Mouse (Mus musculus) kidney, postnatal 0 days (tissue): Measurements from ENCODE around the gene Soat1. TPM values are rescaled to one million over a fixed set of nuclear protein-coding genes. Genes with fewer than 3 reads are reported as not detected.

Source experiments
- ATAC-seq: fragments of 200-750 bp; cut with Nextera tagmentation; replicated peaks from 2 replicates; pipeline ENCODE4 v1.8.0; 2017; ENCODE audit warnings: low read depth, moderate number of reproducible peaks, moderate TSS enrichment, moderate library complexity; ENCODE audit not compliant: low FRiP score
- DNase-seq: peaks from one replicate; pipeline ENCODE4 v3.0.0-alpha.2; 2016; ENCODE audit warnings: low spot score
- H3K27ac ChIP-seq: fragments of 300-500 bp; sonication (generic); 2 replicates; pipeline ENCODE4 v1.5.1; 2014; ENCODE audit warnings: mild to moderate bottlenecking
- H3K27me3 ChIP-seq: fragments of 300-500 bp; sonication (generic); 2 replicates; pipeline ENCODE4 v1.6.1; 2014; ENCODE audit warnings: low read length, mixed read lengths; ENCODE audit not compliant: insufficient read depth
- H3K36me3 ChIP-seq: fragments of 300-500 bp; sonication (generic); 2 replicates; pipeline ENCODE4 v1.6.1; 2014; ENCODE audit warnings: low read length, mixed read lengths; ENCODE audit not compliant: insufficient read depth
- H3K4me1 ChIP-seq: fragments of 300-500 bp; sonication (generic); replicated peaks from 2 replicates; pipeline ENCODE4 v1.6.1; 2014; ENCODE audit warnings: antibody characterized with exemption, low read length, mixed read lengths; ENCODE audit not compliant: insufficient read depth
- H3K4me2 ChIP-seq: fragments of 300-500 bp; sonication (generic); 2 replicates; pipeline ENCODE4 v1.6.1; 2014; ENCODE audit warnings: mild to moderate bottlenecking, low read length, moderate library complexity, mixed read lengths
- H3K4me3 ChIP-seq: fragments of 300-500 bp; sonication (generic); replicated peaks from 2 replicates; pipeline ENCODE4 v1.5.1; 2014; ENCODE audit warnings: low read depth, low read length
- H3K9ac ChIP-seq: fragments of 300-500 bp; sonication (generic); 2 replicates; pipeline ENCODE4 v1.6.1; 2014; ENCODE audit warnings: low read depth, low read length
- H3K9me3 ChIP-seq: fragments of 300-500 bp; sonication (generic); replicated peaks from 2 replicates; pipeline ENCODE4 v1.6.1; 2016; ENCODE audit warnings: low read length, inconsistent platforms, mixed read lengths
- CTCF ChIP-seq: IDR thresholded peaks from 2 replicates; pipeline ENCODE4 v1.5.1; 2016; ENCODE audit warnings: antibody characterized with exemption, low read depth, mild to moderate bottlenecking, moderate library complexity
- WGBS: fragments of 180-500 bp; shearing (Covaris S2); extraction: QIAGEN DNeasy Blood & Tissue Kit; methylation state at CpG from one replicate; pipeline ENCODE4 v1.1.7; 2014; 5-methylcytosine and 5-hydroxymethylcytosine counted together
- polyA plus RNA-seq: library from polyadenylated mRNA; unstranded; fragments of >200 nt; fragmentation: Nextera tagmentation; extraction: Ambion mirVana; gene quantifications from 2 replicates; pipeline ENCODE4 v1.2.1, GENCODE M21; 2015

Soat1 gene
- polyA plus RNA-seq, 1 experiment from 2014 or later, result 30.5 TPM

DNA sequence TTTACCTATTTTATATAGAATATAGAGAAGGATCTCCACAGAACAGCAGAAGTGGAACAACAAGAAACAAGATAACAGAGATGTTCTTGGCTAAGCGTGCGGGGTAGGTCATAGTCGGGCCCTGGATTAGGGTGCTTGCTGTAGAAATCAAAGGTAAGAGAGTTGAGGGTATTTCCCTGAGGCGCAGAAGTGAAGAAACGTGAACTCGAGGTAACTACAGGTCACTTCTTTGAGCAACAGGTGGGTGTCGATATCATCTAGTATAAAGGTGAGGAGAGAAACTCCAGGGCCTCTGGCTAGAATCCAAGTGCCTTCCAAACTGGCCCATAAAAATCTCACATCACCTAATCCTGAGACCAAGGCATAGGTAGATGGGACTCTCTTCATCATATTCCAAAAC, 2.4 kb upstream of the Soat1 start:
- 52% methylated on average over 7 of the region's 7 CpGs for WGBS
- no peaks in the 10 kb centered on the region for H3K9me3 ChIP-seq
- TF ChIP-seq CTCF, result no peak
- H3K36me3 ChIP-seq, result no peaks in the 10 kb centered on the region
- H3K4me1 ChIP-seq, result 0 out of 2 replicates have a peak, but pooled peaks cover 6% of the 10 kb centered on the region
- no peaks in the 10 kb centered on the region for H3K27me3 ChIP-seq
- no peak overlapping the region for H3K4me3 ChIP-seq
- no peak overlapping the region for H3K27ac ChIP-seq
- ATAC-seq (no peak), DNase-seq (no peak)
- H3K9ac ChIP-seq, result no peak overlapping the region
- no peak overlapping the region for H3K4me2 ChIP-seq

DNA sequence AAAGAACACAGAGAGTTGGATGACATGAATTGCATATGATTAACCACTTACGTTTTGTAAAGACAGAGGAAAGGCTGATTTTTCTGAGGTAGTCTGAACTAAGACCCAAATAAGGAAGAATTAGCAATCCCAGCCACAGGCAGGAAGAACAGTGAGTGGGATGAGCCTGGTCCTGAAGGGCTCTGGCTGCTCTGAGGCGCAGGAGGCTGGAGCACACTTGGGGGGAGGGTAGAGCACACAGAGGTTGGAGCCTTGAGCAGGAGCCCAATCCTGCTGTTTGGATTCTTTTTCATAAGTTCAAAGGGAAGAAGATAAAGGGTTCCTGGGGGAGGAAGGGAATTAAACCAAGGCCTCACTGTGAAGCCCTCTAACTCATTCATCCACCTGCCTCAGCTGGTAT, 1.9 kb upstream of the Soat1 start:
- no peaks in the 10 kb centered on the region for H3K27me3 ChIP-seq
- H3K27ac ChIP-seq, result no peak overlapping the region
- no peak for TF ChIP-seq CTCF
- H3K4me2 ChIP-seq, result no peak overlapping the region
- no peaks in the 10 kb centered on the region for H3K9me3 ChIP-seq
- no peak overlapping the region for H3K4me3 ChIP-seq
- 0 out of 2 replicates have a peak, but pooled peaks cover 6% of the 10 kb centered on the region for H3K4me1 ChIP-seq
- DNase-seq (no peak), ATAC-seq (no peak)
- no peak overlapping the region for H3K9ac ChIP-seq
- 38% methylated on average over 2 of the region's 2 CpGs for WGBS
- H3K36me3 ChIP-seq, result no peaks in the 10 kb centered on the region

DNA sequence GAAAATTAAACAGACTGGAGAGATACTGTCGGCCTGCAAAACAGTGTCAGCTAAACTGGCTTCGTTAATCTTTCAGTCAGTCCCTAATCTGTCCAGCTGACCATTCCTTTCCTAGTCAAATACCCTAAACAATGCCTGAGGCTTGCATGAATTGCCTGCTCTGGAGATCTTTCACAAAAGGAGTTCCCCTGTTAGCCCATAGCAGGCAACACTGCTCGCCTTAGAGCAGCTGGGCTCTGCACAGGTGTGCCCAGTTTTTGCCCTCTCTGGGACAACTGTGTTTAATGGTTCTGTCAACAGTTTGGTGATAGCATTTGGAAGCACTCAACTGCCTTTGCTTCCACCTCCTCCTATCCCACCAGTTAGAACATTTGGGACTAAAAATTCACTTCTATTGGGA, 723 bp upstream of the Soat1 start:
- no peak for ATAC-seq
- H3K4me1 ChIP-seq, result 0 out of 2 replicates have a peak, but pooled peaks cover 6% of the 10 kb centered on the region
- WGBS, result 71% methylated on average over 3 of the region's 3 CpGs
- no peak for TF ChIP-seq CTCF
- no peak overlapping the region for H3K4me2 ChIP-seq
- no peaks in the 10 kb centered on the region for H3K9me3 ChIP-seq
- H3K36me3 ChIP-seq, result no peaks in the 10 kb centered on the region
- no peak for DNase-seq
- H3K27ac ChIP-seq, result no peak overlapping the region
- H3K27me3 ChIP-seq, result no peaks in the 10 kb centered on the region
- no peak overlapping the region for H3K4me3 ChIP-seq
- H3K9ac ChIP-seq, result no peak overlapping the region

DNA sequence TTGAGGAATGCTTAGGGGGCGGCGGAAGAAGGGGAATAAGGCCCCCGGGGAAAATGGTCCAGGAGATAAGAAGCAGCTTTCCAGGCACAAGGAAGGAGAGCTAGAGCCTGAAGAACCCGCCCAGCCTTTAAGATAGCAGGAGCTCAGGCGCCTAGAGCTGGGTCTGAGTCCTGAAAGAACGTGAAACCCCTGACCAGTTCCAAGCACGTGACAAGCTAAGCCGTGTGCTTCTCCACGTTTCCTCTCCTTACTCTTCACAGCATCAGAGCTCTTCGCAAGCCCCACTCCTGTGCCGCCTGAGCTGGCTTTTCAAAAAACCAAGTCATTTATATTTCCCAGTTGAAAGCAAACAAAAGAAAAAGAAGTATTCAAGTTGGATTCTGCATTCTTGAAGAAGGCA, 1.1 kb downstream of the Soat1 start:
- no peaks in the 10 kb centered on the region for H3K27me3 ChIP-seq
- H3K4me2 ChIP-seq, result peak overlapping the region; percentile 76
- DNase-seq (peak; percentile 70), ATAC-seq (no peak)
- peak overlapping the region; percentile 82 for H3K4me3 ChIP-seq
- H3K27ac ChIP-seq, result no peak overlapping the region
- TF ChIP-seq CTCF, result no peak
- H3K4me1 ChIP-seq, result 0 out of 2 replicates have a peak, but pooled peaks cover 6% of the 10 kb centered on the region
- H3K9ac ChIP-seq, result peak overlapping the region; percentile 1; the same call in 1 of the 2 replicates
- 3% methylated on average over 11 of the region's 11 CpGs for WGBS
- H3K36me3 ChIP-seq, result 0 out of 2 replicates have a peak, but pooled peaks cover 4% of the 10 kb centered on the region
- H3K9me3 ChIP-seq, result no peaks in the 10 kb centered on the region

DNA sequence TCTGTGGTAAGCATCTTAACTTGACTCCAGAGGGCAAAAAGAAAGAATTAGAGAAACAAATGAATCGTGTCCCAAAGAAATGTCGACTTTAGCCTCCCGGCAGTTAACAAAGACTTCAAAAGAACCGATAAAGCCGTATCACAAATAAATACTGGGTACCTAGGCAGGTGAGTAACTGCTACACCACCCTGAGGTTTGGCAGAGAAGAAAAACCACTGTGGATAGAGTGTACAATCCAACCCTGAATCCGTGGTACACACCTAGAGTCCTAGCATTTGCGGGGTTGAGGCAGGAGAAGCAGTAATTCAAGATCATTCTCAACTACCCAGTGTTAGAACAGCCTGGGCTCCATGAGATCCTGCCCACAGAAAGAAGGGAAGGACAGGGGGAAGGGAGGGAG, 2.2 kb downstream of the Soat1 start:
- Histone ChIP-seq H3K27ac (no peak overlapping the region), H3K4me3 (no peak overlapping the region), H3K4me1 (0 out of 2 replicates have a peak, but pooled peaks cover 6% of the 10 kb centered on the region), H3K9me3 (no peaks in the 10 kb centered on the region), H3K4me2 (peak overlapping the region; percentile 5; the same call in 1 of the 2 replicates), H3K27me3 (no peaks in the 10 kb centered on the region), H3K9ac (no peak overlapping the region), H3K36me3 (0 out of 2 replicates have a peak, but pooled peaks cover 4% of the 10 kb centered on the region)
- ATAC-seq (no peak), DNase-seq (no peak)
- WGBS, result 83% methylated on average over 7 of the region's 7 CpGs
- no peak for TF ChIP-seq CTCF

DNA sequence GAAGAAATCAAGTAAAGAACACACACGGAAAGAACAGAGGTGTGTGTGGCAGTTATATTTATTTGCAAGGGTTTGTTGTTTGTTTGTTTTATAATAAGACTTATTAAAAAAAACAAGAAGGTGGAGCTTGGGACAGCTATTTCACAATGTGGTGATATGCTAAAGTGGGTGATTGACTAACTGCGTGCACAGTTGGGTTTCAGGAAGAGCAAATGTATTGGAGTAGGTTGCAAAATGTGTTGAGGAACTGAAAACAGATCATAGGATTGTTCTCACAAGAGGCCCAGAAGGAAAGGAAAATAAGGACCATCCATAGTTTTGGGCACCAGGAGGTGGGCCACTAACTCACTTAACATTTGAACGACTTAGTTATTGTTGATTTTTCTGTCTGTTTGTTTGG, 3.1 kb downstream of the Soat1 start:
- no peak overlapping the region for H3K9ac ChIP-seq
- 73% methylated on average over 3 of the region's 3 CpGs for WGBS
- 0 out of 2 replicates have a peak, but pooled peaks cover 6% of the 10 kb centered on the region for H3K4me1 ChIP-seq
- no peak overlapping the region for H3K4me2 ChIP-seq
- 0 out of 2 replicates have a peak, but pooled peaks cover 4% of the 10 kb centered on the region for H3K36me3 ChIP-seq
- H3K4me3 ChIP-seq, result no peak overlapping the region
- H3K27ac ChIP-seq, result no peak overlapping the region
- H3K9me3 ChIP-seq, result no peaks in the 10 kb centered on the region
- ATAC-seq (no peak), DNase-seq (no peak)
- no peaks in the 10 kb centered on the region for H3K27me3 ChIP-seq
- TF ChIP-seq CTCF, result no peak

DNA sequence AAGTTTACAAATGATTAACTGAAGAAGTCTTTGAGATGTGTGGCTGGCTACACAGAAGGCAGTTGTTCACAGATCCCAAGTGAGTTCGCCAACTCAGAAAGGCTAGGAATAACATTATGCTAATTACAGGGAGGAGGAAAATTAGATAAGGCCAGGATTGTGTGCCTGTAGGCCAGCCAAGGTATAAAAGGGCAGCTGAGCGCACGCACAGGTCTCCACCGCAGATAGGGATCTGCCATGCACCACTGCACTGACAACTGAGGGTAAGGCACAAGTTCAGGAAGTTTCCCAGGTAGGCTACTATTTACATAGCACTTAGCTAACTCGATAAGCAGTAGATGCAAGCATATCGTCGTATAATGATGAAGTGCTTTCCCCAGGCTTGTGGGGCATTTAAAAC, 3.6 kb downstream of the Soat1 start:
- no peaks in the 10 kb centered on the region for H3K9me3 ChIP-seq
- 33% methylated on average over 7 of the region's 7 CpGs for WGBS
- H3K9ac ChIP-seq, result no peak overlapping the region
- H3K27ac ChIP-seq, result no peak overlapping the region
- no peak for TF ChIP-seq CTCF
- no peak overlapping the region; the same call in 1 of the 2 replicates for H3K4me2 ChIP-seq
- no peak for DNase-seq
- 0 out of 2 replicates have a peak, but pooled peaks cover 4% of the 10 kb centered on the region for H3K36me3 ChIP-seq
- no peaks in the 10 kb centered on the region for H3K27me3 ChIP-seq
- no peak overlapping the region for H3K4me3 ChIP-seq
- ATAC-seq, result peak; percentile 33; the same call in 1 of the 2 replicates
- H3K4me1 ChIP-seq, result 0 out of 2 replicates have a peak, but pooled peaks cover 6% of the 10 kb centered on the region
